Mouse (Mus musculus) stomach, embryonic 14.5 days (tissue): ENCODE measurements around the gene Olig2. TPM values are rescaled to one million over a fixed set of nuclear protein-coding genes. Genes with fewer than 3 reads are reported as not detected.
A peak's percentile ranks its signal among the peaks of the same experiment; 100 is the strongest.

Experiments used
- ATAC-seq: fragments of 200-750 bp; cut with Nextera tagmentation; 2 replicates; pipeline ENCODE4 v1.8.0; 2017; ENCODE audit warnings: low read depth, moderate TSS enrichment; ENCODE audit not compliant: insufficient number of reproducible peaks, insufficient read depth, low FRiP score
- H3K27ac ChIP-seq: fragments of 300-500 bp; sonication (generic); 2 replicates; pipeline ENCODE4 v1.5.1; 2014; ENCODE audit warnings: mild to moderate bottlenecking, low read length, moderate library complexity, mixed read lengths
- H3K27me3 ChIP-seq: fragments of 300-500 bp; sonication (generic); 2 replicates; pipeline ENCODE4 v1.6.1; 2014; ENCODE audit warnings: low read length, control low read depth, mixed read lengths; ENCODE audit not compliant: control insufficient read depth, insufficient read depth
- H3K36me3 ChIP-seq: fragments of 300-500 bp; sonication (generic); 2 replicates; pipeline ENCODE4 v1.6.1; 2014; ENCODE audit warnings: mild to moderate bottlenecking, control low read depth, low read length, moderate library complexity, mixed read lengths; ENCODE audit not compliant: control insufficient read depth, insufficient read depth
- H3K4me1 ChIP-seq: fragments of 300-500 bp; sonication (generic); 2 replicates; pipeline ENCODE4 v1.6.1; 2014; ENCODE audit warnings: low read length, control low read depth, mixed read lengths; ENCODE audit not compliant: control insufficient read depth, insufficient read depth
- H3K4me2 ChIP-seq: fragments of 300-500 bp; sonication (generic); replicated peaks from 2 replicates; pipeline ENCODE4 v1.6.1; 2014; ENCODE audit warnings: low read depth, low read length, control low read depth
- H3K4me3 ChIP-seq: fragments of 300-500 bp; sonication (generic); 2 replicates; pipeline ENCODE4 v1.5.1; 2014; ENCODE audit warnings: low read depth, low read length, control low read depth
- H3K9ac ChIP-seq: fragments of 300-500 bp; sonication (generic); replicated peaks from 2 replicates; pipeline ENCODE4 v1.6.1; 2014; ENCODE audit warnings: low read depth, mild to moderate bottlenecking, control low read depth, low read length, moderate library complexity, mixed read lengths
- H3K9me3 ChIP-seq: fragments of 300-500 bp; sonication (generic); 2 replicates; pipeline ENCODE4 v1.6.1; 2016; ENCODE audit warnings: low read depth, low read length, control low read depth; ENCODE audit not compliant: control insufficient read depth
- WGBS: fragments of 180-500 bp; shearing (Covaris S2); extraction: QIAGEN DNeasy Blood & Tissue Kit; methylation state at CpG from one replicate; pipeline ENCODE4 v1.1.7; 2014; 5-methylcytosine and 5-hydroxymethylcytosine counted together
- polyA plus RNA-seq: library from polyadenylated mRNA; unstranded; fragments of >200 nt; fragmentation: Nextera tagmentation; extraction: Ambion mirVana; gene quantifications from 2 replicates; pipeline ENCODE4 v1.2.1, GENCODE M21; 2014

Gene Olig2
- polyA plus RNA-seq, 1 experiment from 2014 or later: not detected

GRCm38 (mm10) chr16:91223327-91224067, 1.8 kb upstream of the Olig2 start:
- Histone ChIP-seq H3K4me2 (no peak overlapping the region), H3K4me3 (no peak overlapping the region), H3K9ac (no peak overlapping the region), H3K36me3 (no peaks in the 10 kb centered on the region), H3K4me1 (0 out of 2 replicates have a peak, but pooled peaks cover 11% of the 10 kb centered on the region), H3K9me3 (no peaks in the 10 kb centered on the region), H3K27me3 (peaks cover 95% of the 10 kb centered on the region), H3K27ac (no peak overlapping the region)
- 2% methylated on average over 35 of the region's 35 CpGs for WGBS
- no peak for ATAC-seq

- Histone ChIP-seq H3K4me2 (no peak overlapping the region), H3K36me3 (no peaks in the 10 kb centered on the region), H3K4me3 (no peak overlapping the region), H3K4me1 (0 out of 2 replicates have a peak, but pooled peaks cover 11% of the 10 kb centered on the region), H3K27ac (no peak overlapping the region), H3K9ac (no peak overlapping the region), H3K9me3 (no peaks in the 10 kb centered on the region), H3K27me3 (peaks cover 95% of the 10 kb centered on the region)
- ATAC-seq: no peak
- 6% methylated on average over 10 of the region's 10 CpGs for WGBS
These were observed 1.2 kb upstream of the Olig2 start for GRCm38 (mm10) chr16:91224068-91224402.

DNA sequence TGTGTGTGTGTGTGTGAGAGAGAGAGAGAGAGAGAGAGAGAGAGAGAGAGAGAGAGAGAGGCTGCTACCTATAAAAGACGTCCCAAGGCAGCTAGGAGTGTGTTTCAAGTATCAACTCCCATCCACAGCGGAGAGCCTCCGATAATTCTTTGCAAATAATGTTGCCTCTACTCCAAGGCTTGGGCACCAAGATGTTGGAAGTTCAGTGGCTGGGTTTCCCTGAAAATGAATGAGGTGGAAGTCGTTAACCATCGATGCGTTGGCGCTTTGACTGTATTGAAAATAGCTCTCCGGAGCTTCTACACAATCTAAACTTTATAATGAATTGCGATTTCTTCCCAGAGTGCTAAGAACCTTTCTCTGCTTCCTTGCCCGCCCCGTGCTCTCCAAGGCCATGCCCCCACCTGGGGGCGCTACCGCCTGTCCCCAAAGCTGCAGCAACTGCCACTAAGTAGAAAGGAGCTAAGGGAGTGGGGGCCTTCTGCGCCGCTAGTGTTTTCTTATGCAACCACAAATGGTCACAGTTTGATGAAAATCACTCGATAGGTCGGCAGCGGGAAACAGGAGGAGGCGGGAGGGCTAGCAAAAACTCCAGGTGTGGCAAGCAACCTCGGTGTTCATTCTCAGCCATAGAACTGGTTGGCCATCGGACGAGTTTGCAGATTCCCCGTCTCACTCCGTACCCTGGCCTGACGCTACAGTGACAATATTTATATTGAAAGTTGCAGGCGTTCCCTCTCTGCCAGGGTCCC, 600 bp upstream of the Olig2 start:
- Histone ChIP-seq H3K4me3 (peak overlapping the region; percentile 13; the same call in 1 of the 2 replicates), H3K27me3 (peaks cover 95% of the 10 kb centered on the region), H3K36me3 (no peaks in the 10 kb centered on the region), H3K9ac (no peak overlapping the region), H3K4me2 (peak overlapping the region; percentile 37), H3K27ac (no peak overlapping the region), H3K4me1 (0 out of 2 replicates have a peak, but pooled peaks cover 11% of the 10 kb centered on the region), H3K9me3 (no peaks in the 10 kb centered on the region)
- 2% methylated on average over 26 of the region's 26 CpGs for WGBS
- ATAC-seq: no peak

- no peak for ATAC-seq
- Histone ChIP-seq H3K9me3 (no peaks in the 10 kb centered on the region), H3K27me3 (peaks cover 94% of the 10 kb centered on the region), H3K27ac (no peak overlapping the region), H3K4me1 (0 out of 2 replicates have a peak, but pooled peaks cover 11% of the 10 kb centered on the region), H3K36me3 (no peaks in the 10 kb centered on the region), H3K9ac (no peak overlapping the region), H3K4me3 (0 out of 2 replicates have a peak overlapping the region, but pooled peaks have one; percentile 13), H3K4me2 (no peak overlapping the region)
- under 1% methylated on average over 60 of the region's 60 CpGs for WGBS
These were observed 1.0 kb downstream of the Olig2 start for GRCm38 (mm10) chr16:91226038-91226882.

DNA sequence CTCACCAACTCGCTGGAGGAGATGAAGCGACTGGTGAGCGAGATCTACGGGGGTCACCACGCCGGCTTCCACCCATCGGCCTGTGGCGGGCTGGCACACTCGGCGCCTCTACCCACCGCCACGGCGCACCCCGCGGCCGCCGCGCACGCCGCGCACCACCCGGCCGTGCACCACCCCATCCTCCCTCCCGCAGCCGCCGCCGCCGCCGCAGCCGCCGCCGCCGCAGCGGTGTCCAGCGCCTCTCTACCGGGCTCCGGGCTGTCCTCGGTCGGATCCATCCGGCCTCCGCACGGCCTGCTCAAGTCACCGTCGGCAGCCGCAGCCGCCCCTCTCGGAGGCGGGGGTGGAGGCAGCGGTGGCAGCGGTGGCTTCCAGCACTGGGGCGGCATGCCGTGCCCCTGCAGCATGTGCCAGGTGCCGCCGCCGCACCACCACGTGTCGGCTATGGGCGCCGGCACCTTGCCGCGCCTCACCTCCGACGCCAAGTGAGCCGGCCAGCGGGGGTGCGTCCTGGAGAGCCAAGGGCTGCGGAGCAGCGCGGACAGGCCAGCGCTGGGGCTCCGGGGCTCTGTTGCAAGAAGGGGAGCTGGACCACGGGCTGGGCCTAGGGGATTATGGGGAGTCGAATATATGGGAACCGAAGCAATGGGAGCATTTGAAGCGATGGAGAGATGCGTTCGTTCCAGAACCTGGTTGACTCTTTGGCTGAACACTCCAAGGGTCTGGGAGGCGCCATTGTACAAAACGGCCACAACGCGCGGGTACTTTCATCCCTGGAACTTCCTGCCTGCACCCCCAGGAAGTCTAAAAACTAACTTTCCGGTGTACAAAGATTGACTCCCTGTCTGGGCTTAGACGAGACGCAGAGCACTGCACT, 1.9 kb downstream of the Olig2 start:
- Histone ChIP-seq H3K9ac (no peak overlapping the region), H3K27ac (no peak overlapping the region), H3K36me3 (no peaks in the 10 kb centered on the region), H3K27me3 (peaks cover 94% of the 10 kb centered on the region), H3K9me3 (no peaks in the 10 kb centered on the region), H3K4me3 (0 out of 2 replicates have a peak overlapping the region, but pooled peaks have one; percentile 4), H3K4me2 (peak overlapping the region; percentile 15; the same call in 1 of the 2 replicates), H3K4me1 (0 out of 2 replicates have a peak, but pooled peaks cover 11% of the 10 kb centered on the region)
- 1% methylated on average over 67 of the region's 85 CpGs for WGBS
- ATAC-seq: no peak

GRCm38 (mm10) chr16:91227760-91228043, 2.4 kb downstream of the Olig2 start:
- Histone ChIP-seq H3K36me3 (no peaks in the 10 kb centered on the region), H3K4me2 (no peak overlapping the region), H3K4me1 (0 out of 2 replicates have a peak, but pooled peaks cover 6% of the 10 kb centered on the region), H3K9me3 (no peaks in the 10 kb centered on the region), H3K9ac (no peak overlapping the region), H3K27me3 (peaks cover 93% of the 10 kb centered on the region), H3K4me3 (no peak overlapping the region), H3K27ac (no peak overlapping the region)
- no peak for ATAC-seq
- WGBS: 1% methylated on average over 6 of the region's 6 CpGs

DNA sequence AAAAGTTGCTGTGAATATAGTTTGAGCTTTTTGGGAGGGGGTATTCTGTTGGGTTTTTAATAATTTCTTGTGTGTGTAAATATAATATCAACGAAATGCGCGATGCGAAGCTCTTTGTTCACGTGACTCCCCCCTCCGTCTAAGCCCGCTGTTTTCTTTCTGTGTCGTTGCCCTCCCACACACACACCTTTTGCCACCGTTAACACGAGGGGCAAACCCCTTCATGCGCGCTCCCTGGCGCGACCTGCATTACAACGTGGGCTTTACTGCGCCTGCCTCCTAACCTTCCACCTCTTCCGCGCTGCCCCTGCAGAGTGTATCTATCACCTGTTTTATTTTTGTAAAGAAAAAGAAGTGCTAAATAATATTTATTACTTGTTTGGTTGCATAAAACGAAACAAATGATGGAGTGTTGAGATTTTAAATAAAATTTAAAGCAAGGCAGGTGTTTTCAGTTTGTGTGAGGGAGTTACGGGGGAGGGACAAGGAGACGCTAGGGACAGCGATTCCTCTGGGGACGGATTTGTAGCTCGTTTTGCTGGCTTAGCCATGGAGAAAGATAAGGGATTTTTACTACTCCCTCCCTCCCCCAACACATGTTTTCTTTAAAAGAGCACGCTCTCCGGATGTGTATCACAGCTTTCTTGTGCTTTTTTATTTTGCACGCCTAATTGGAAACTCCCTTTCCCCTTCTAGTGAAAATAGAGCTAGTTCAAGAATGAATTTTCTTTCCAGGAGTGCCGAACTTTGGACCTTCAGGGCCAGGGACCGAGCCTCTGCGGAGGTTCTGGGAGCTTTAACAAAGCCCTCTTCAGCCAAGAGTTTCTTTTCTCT, 3.2 kb downstream of the Olig2 start:
- H3K4me3 ChIP-seq: no peak overlapping the region
- 0 out of 2 replicates have a peak, but pooled peaks cover 3% of the 10 kb centered on the region for H3K4me1 ChIP-seq
- H3K9me3 ChIP-seq: no peaks in the 10 kb centered on the region
- no peak overlapping the region for H3K27ac ChIP-seq
- 3% methylated on average over 30 of the region's 30 CpGs for WGBS
- peaks cover 93% of the 10 kb centered on the region for H3K27me3 ChIP-seq
- no peak for ATAC-seq
- no peak overlapping the region for H3K4me2 ChIP-seq
- H3K36me3 ChIP-seq: no peaks in the 10 kb centered on the region
- no peak overlapping the region for H3K9ac ChIP-seq
